Mouse (Mus musculus) forebrain, embryonic 10.5 days (tissue): Measurements from ENCODE around the gene Farp2. TPM values are rescaled to one million over a fixed set of nuclear protein-coding genes. Genes with fewer than 3 reads are reported as not detected.
A peak's percentile ranks its signal among the peaks of the same experiment; 100 is the strongest.
"Not testable (repeated sequence)": the region's sequence is repeated elsewhere in the genome, so short reads cannot be mapped to it uniquely, and the experiment has no call there.

Source experiments
- DNase-seq: peaks from one replicate; pipeline ENCODE4 v3.0.0-alpha.2; 2017; ENCODE audit warnings: low spot score; ENCODE audit errors: extremely low spot score
- H3K27ac ChIP-seq: fragments of 300-500 bp; sonication (generic); 2 replicates; pipeline ENCODE4 v1.5.1; 2016; ENCODE audit warnings: mild to moderate bottlenecking
- H3K27me3 ChIP-seq: fragments of 300-500 bp; sonication (generic); 2 replicates; pipeline ENCODE4 v1.6.1; 2016; ENCODE audit warnings: mild to moderate bottlenecking; ENCODE audit not compliant: poor library complexity, severe bottlenecking
- H3K36me3 ChIP-seq: fragments of 300-500 bp; sonication (generic); replicated peaks from 2 replicates; pipeline ENCODE4 v1.6.1; 2016; ENCODE audit warnings: mild to moderate bottlenecking, moderate library complexity
- H3K4me1 ChIP-seq: fragments of 300-500 bp; sonication (generic); 2 replicates; pipeline ENCODE4 v1.6.1; 2016
- H3K4me3 ChIP-seq: fragments of 300-500 bp; sonication (generic); 2 replicates; pipeline ENCODE4 v1.5.1; 2016; ENCODE audit warnings: mild to moderate bottlenecking, moderate library complexity
- H3K9me3 ChIP-seq: fragments of 300-500 bp; sonication (generic); 2 replicates; pipeline ENCODE4 v1.6.1; 2016; ENCODE audit warnings: mild to moderate bottlenecking, moderate library complexity
- WGBS: fragments of 180-500 bp; shearing (Covaris S2); methylation state at CpG from one replicate; pipeline ENCODE4 v1.1.7; 2016; 5-methylcytosine and 5-hydroxymethylcytosine counted together
- polyA plus RNA-seq: library from polyadenylated mRNA; unstranded; fragments of >200 nt; fragmentation: Nextera tagmentation; extraction: Ambion mirVana; gene quantifications from 2 replicates; pipeline ENCODE4 v1.2.1, GENCODE M21; 2016

Gene Farp2
- polyA plus RNA-seq, 1 experiment from 2014 or later, result 4.8 TPM

DNA sequence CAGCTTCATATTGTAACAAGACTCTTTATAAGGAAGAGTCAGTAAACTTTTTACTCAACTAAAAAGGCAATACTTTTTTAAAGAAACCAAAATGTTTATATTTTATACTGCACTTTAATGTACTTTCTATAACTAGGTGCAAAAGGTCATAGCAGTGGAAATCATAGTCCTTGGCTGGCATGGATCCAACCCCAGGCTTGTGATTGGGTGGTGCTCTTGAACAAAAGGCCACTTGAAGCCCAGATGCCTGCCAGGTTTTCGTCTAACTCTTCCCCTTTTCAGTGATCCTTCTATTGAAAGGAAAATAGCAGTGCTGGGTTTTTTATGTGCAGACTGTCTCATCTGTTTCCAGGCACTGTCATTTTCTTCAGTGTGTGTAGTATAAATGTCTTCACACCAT is 3.3 kb upstream of the Farp2 start:
- 77% methylated on average over 1 of the region's 1 CpGs for WGBS
- H3K9me3 ChIP-seq, H3K27ac ChIP-seq, DNase-seq, H3K27me3 ChIP-seq, H3K4me3 ChIP-seq: not testable (repeated sequence)
- H3K4me1 ChIP-seq, result peaks cover 28% of the 10 kb centered on the region
- peaks cover 66% of the 10 kb centered on the region for H3K36me3 ChIP-seq

DNA sequence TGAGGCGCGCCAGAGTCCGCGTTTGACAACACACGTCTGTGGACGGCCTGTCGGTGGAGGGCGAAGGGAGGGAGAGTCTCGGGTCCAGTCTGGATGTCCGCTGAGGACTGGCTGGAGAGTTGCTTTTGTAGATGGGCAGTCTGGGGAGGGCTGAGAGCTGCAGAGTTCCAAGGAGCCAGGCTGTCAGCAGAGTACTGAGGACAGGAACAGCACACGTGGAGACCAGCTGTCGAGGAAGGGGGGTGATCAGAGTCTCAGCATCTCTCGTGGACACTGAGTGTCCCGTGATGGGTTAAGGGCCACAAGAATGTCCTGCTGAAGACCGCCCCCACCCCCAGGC is 442 bp downstream of the Farp2 start:
- H3K27ac ChIP-seq, result peak overlapping the region; percentile 86
- under 1% methylated on average over 15 of the region's 15 CpGs for WGBS
- H3K27me3 ChIP-seq, result peaks cover 5% of the 10 kb centered on the region; the same call in 1 of the 2 replicates
- H3K4me1 ChIP-seq, result peaks cover 28% of the 10 kb centered on the region
- no peak for DNase-seq
- peak overlapping the region; percentile 84 for H3K4me3 ChIP-seq
- peaks cover 30% of the 10 kb centered on the region for H3K36me3 ChIP-seq
- no peaks in the 10 kb centered on the region for H3K9me3 ChIP-seq

DNA sequence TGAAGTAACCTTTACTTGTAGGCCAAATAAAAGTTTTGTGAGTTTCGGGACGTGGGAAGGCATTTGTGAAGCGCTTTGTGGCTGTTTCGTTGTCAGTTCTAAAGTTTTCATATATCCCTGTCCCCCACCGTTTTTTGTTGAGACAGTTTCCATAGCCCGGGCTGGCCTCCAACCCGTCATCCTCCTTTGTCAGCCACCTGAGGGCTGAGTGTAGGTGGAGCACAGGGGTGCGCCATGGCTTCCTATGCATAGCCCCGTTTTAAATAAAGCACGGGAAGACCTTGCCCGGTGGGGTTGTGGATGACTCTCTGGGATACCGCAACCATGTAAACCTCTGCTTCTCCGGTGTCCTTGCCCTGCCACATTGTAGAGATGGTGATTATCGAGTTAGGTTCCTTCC is 1.3 kb downstream of the Farp2 start:
- Histone ChIP-seq H3K9me3 (no peaks in the 10 kb centered on the region), H3K27ac (no peak overlapping the region), H3K4me1 (peaks cover 28% of the 10 kb centered on the region), H3K27me3 (peaks cover 5% of the 10 kb centered on the region; the same call in 1 of the 2 replicates), H3K36me3 (peaks cover 21% of the 10 kb centered on the region), H3K4me3 (peak overlapping the region; percentile 8; the same call in 1 of the 2 replicates)
- no peak for DNase-seq
- 81% methylated on average over 14 of the region's 14 CpGs for WGBS

DNA sequence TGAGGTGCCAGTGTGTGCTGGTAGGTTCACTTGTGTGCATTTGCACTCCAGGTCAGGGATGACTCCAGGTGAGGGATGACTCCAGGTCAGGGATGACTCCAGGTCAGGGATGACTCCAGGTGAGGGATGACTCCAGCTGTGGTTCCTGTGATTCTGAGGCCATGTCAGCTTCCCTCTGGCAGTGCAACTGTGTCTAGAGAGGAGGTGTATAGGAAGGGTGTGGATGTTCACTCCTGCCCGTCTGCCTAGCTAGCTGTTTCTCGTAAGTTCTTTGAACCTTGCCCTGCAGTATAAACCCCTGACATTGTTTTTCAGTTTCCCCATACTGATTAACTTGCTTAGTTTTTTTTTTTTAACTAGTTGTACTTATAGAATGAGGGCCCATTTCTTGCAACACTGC is 9.6 kb downstream of the Farp2 start:
- no peak for DNase-seq
- H3K4me3 ChIP-seq, result no peak overlapping the region
- no peaks in the 10 kb centered on the region for H3K9me3 ChIP-seq
- H3K27ac ChIP-seq, result no peak overlapping the region
- no peaks in the 10 kb centered on the region for H3K4me1 ChIP-seq
- no peaks in the 10 kb centered on the region for H3K27me3 ChIP-seq
- WGBS, result 87% methylated on average over 2 of the region's 2 CpGs
- H3K36me3 ChIP-seq, result no peaks in the 10 kb centered on the region

DNA sequence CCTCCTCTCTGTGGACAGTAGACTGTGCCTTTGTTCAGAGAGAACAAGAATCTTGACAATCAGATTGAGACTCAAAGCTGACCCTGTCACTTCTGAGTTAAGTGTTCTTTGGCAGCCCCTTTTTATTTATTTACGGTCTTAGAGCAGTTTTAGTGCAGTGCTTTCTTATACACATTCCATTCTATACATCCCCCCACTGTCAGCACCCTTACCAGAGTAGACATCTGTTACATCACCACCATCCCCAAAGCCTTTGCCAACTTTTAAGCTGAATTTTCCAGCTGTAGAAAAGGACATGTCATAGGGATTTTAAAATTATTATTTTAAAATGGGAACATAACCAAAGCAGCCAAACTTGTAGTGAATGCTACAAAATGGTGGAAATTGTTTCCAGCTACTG is 10.4 kb downstream of the Farp2 start:
- Histone ChIP-seq H3K9me3 (no peaks in the 10 kb centered on the region), H3K27ac (no peak overlapping the region), H3K4me3 (no peak overlapping the region), H3K4me1 (no peaks in the 10 kb centered on the region), H3K27me3 (no peaks in the 10 kb centered on the region), H3K36me3 (no peaks in the 10 kb centered on the region)
- no peak for DNase-seq
- 94% methylated on average over 1 of the region's 1 CpGs for WGBS

DNA sequence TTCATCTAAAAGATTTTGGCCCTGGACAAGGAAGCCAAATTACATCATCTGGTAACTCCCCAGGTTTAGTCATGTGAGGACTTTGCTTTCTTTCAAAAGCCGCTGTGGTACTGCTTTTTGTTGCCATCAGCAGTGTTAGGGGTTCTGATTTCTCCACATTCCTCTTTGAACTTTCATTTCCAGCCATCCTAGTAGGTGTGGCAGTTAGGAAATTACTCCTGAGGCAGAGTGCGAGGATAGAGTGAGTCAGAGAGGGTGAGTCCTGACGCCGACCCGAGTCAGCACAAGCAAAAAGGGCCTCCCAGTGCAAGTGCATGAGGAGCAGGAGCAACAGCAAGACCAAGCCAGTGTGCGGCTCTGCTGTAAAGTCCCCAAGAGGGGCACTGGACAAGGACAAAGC is 17.9 kb downstream of the Farp2 start:
- DNase-seq, result no peak
- Histone ChIP-seq H3K9me3 (no peaks in the 10 kb centered on the region), H3K27me3 (no peaks in the 10 kb centered on the region), H3K36me3 (peaks cover 8% of the 10 kb centered on the region), H3K4me1 (no peaks in the 10 kb centered on the region), H3K4me3 (no peak overlapping the region), H3K27ac (no peak overlapping the region)
- 91% methylated on average over 6 of the region's 6 CpGs for WGBS

DNA sequence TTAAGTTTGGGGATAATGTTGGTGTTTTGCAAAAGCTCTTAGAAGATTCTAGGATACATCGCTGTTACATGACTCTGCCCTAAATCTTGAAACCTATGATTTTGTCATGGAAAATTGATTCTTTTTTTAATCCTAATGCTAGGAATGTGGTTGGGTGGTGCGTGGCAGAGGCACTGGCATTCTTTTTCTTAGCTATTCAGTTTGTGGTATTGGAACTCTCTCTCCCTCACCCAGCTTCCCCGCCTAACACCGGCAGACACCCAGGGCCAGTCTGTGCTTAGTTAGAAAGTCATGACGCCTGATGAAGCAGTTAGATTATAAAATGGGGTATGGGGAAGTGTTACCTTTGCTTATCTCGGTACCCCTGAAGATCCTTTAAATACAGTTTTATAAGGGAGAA is 25.3 kb downstream of the Farp2 start:
- Histone ChIP-seq H3K27ac (no peak overlapping the region), H3K4me3 (no peak overlapping the region), H3K9me3 (peaks cover 4% of the 10 kb centered on the region; the same call in 1 of the 2 replicates), H3K27me3 (no peaks in the 10 kb centered on the region), H3K4me1 (peaks cover 6% of the 10 kb centered on the region; the same call in 1 of the 2 replicates), H3K36me3 (peaks cover 9% of the 10 kb centered on the region)
- 92% methylated on average over 6 of the region's 6 CpGs for WGBS
- DNase-seq, result no peak

DNA sequence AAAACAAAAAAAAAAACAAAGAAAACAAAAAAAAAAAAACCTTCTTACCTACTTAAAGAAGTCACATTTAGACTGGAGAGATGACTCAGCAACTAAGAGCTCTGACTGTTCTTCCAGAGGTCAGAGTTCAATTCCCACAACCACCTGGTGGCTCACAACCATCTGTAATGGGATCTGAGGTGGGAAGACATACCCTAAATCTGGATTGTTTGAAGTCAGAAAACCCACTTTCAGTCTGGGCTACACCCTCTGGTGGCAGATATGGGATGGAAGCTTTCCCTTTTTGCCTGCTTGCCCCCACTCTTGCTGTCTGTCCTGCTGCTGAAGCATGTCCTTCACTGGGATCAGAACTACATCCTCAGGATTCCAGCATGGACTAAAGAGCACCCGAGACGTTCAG is 31.3 kb downstream of the Farp2 start:
- Histone ChIP-seq H3K36me3 (no peaks in the 10 kb centered on the region; the same call in 1 of the 2 replicates), H3K4me1 (peaks cover 6% of the 10 kb centered on the region; the same call in 1 of the 2 replicates), H3K9me3 (peaks cover 2% of the 10 kb centered on the region; the same call in 1 of the 2 replicates), H3K27ac (no peak overlapping the region), H3K27me3 (no peaks in the 10 kb centered on the region), H3K4me3 (no peak overlapping the region)
- no peak for DNase-seq
- 76% methylated on average over 2 of the region's 2 CpGs for WGBS

DNA sequence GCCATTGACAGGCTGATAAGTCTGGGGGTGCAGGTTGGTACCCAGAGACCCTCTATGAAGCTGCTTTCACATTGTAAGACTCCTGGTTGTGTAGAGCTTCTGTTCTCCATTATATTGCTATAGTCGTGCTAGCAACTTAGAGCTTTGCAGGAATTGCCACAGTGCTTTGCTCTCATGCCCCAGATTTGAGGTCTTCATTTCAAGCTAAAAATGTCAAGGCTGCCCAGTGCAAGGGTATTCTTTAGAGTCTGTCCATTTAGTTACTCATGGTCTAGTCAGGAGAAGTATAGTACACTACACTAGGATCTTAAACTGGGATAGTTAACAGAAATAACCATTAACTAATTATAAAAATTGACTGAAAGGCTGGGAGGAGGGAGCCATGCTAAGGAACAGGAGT is 35.4 kb downstream of the Farp2 start:
- DNase-seq, result no peak
- H3K9me3 ChIP-seq, result no peaks in the 10 kb centered on the region
- H3K36me3 ChIP-seq, result no peaks in the 10 kb centered on the region
- H3K27ac ChIP-seq, result no peak overlapping the region
- peaks cover 10% of the 10 kb centered on the region for H3K4me1 ChIP-seq
- 86% methylated on average over 1 of the region's 1 CpGs for WGBS
- no peak overlapping the region for H3K4me3 ChIP-seq
- H3K27me3 ChIP-seq, result no peaks in the 10 kb centered on the region

DNA sequence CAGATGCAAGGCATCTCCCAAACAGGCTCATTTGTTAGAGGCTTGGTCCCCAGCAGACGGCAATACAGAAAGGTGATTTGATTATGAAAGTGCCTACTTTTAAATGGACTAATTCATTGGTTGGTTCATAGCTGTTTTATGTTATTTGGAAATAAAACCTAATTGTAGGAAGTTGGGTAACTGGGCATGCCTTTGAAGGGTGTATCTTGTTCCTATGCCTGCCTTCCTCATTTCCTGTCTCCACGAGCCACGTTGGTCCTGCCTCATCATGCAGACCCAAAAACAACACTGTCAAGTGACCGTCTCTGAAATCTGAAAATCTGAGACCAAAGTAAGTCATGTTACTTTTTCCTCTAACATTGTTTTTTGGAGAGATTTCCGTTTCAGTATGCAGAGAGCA is 39.5 kb downstream of the Farp2 start:
- H3K9me3 ChIP-seq, result no peaks in the 10 kb centered on the region
- no peaks in the 10 kb centered on the region for H3K27me3 ChIP-seq
- no peak overlapping the region for H3K4me3 ChIP-seq
- no peak for DNase-seq
- H3K27ac ChIP-seq, result no peak overlapping the region
- peaks cover 10% of the 10 kb centered on the region for H3K4me1 ChIP-seq
- no peaks in the 10 kb centered on the region for H3K36me3 ChIP-seq
- 89% methylated on average over 5 of the region's 5 CpGs for WGBS

DNA sequence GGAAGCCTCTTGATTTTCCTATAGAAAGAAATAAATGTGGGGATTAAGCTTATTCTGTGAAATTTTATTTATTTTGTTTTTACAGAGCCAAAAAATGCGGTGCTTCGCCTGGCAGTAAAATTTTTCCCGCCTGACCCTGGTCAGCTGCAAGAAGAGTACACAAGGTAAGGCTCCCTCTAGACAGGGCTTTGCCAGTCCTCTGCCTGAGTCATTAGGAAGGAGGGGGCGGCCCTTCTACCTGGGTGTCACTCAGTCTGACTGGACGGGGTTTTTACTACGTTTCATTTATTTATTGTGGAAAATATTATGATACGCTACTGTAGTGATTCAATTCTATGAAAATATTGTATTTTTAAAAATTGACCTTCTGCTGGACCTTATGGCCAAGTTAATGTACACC is 51.3 kb downstream of the Farp2 start:
- Histone ChIP-seq H3K36me3 (no peaks in the 10 kb centered on the region), H3K9me3 (no peaks in the 10 kb centered on the region), H3K4me3 (no peak overlapping the region), H3K27me3 (no peaks in the 10 kb centered on the region), H3K27ac (no peak overlapping the region), H3K4me1 (no peaks in the 10 kb centered on the region)
- 89% methylated on average over 7 of the region's 7 CpGs for WGBS
- no peak for DNase-seq

DNA sequence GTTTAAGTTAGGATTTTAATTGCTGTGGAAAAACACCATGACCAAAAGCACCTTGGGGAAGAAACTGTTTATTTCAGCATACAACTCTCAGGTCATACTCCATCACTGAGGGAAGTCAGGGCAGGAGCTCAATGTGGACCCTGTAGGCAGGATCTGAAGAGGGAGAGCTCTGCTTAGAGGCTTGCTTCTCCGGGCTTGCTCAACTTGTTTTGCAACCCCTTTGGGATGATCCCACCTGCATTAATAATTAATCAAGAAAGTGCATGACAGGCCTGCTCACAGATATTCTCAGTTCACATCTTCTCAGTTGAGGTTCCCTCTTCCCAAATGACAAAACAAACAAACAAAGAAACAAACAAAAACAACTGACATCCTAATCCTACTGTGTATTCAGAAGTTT is 51.8 kb downstream of the Farp2 start:
- no peaks in the 10 kb centered on the region for H3K9me3 ChIP-seq
- DNase-seq, result no peak
- 79% methylated on average over 1 of the region's 1 CpGs for WGBS
- no peak overlapping the region for H3K27ac ChIP-seq
- no peaks in the 10 kb centered on the region for H3K36me3 ChIP-seq
- no peak overlapping the region for H3K4me3 ChIP-seq
- H3K4me1 ChIP-seq, result no peaks in the 10 kb centered on the region
- H3K27me3 ChIP-seq, result no peaks in the 10 kb centered on the region

DNA sequence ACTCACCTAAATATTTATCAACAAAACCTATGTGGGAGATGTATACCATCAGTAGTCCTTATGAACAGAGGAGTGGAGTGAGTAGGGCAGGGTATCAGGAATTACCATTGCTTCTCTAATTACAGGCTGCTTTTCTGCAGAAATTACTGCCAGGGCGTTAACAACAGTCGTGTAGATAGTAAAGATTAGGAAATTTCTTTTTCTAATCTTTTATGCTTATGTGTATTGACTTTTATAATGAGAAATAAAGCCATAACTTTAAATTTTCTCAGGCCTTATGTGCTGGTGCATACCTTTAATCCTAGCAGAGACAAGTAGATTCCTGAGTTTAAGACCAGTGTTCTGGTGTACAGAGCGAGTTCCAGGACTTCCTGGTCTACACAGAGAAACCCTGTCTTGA is 52.9 kb downstream of the Farp2 start:
- Histone ChIP-seq H3K27me3 (no peaks in the 10 kb centered on the region), H3K9me3 (no peaks in the 10 kb centered on the region), H3K4me3 (no peak overlapping the region), H3K27ac (no peak overlapping the region), H3K4me1 (no peaks in the 10 kb centered on the region), H3K36me3 (no peaks in the 10 kb centered on the region)
- 86% methylated on average over 3 of the region's 3 CpGs for WGBS
- DNase-seq, result no peak

DNA sequence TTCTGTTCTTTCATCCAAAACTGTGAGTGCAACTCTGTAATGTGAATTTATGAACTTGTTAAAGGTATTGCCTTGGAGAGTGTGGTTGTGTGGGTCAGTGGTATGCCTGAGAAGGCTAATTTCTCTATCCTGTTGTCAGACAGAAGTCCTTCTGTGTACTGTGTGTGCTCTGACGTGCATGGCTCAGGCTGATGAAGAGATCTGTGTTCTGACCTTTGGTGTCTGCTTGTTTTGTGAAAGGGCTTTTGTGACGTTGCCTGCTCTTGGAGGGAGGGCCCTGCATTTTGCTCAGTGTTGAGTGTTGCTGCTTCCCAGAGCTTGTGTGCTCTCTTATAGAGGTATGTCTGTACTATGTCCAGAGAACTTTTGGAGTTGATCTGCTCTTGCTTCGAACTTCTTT is 55.1 kb downstream of the Farp2 start:
- H3K4me3 ChIP-seq, result no peak overlapping the region
- no peak for DNase-seq
- 62% methylated on average over 3 of the region's 3 CpGs for WGBS
- H3K27me3 ChIP-seq, result no peaks in the 10 kb centered on the region
- no peaks in the 10 kb centered on the region for H3K4me1 ChIP-seq
- no peak overlapping the region for H3K27ac ChIP-seq
- peaks cover 20% of the 10 kb centered on the region for H3K36me3 ChIP-seq
- H3K9me3 ChIP-seq, result peaks cover 4% of the 10 kb centered on the region; the same call in 1 of the 2 replicates
